Mouse (Mus musculus): ENCODE measurements around the gene Ptprf. TPM values are rescaled to one million over a fixed set of nuclear protein-coding genes. Genes with fewer than 3 reads are reported as not detected.

Gene Ptprf
- polyA plus RNA-seq, 1 experiment from 2014 or later = 68.2 TPM

GRCm38 (mm10) chr4:118268429-118269212 lies 22.6 kb downstream of the Ptprf start:
- no peak overlapping the region for H3K4me2 ChIP-seq (replicated peaks)
- H3K9ac ChIP-seq = no peak overlapping the region
- peaks cover 47% of the 10 kb centered on the region for H3K36me3 ChIP-seq (replicated peaks; ENCODE audit: control insufficient read depth, insufficient read depth)
- peaks cover 19% of the 10 kb centered on the region for H3K4me1 ChIP-seq (replicated peaks; ENCODE audit: control insufficient read depth, insufficient read depth, low read length)
- WGBS = 77% methylated on average over 14 of the region's 14 CpGs
- no peaks in the 10 kb centered on the region for H3K9me3 ChIP-seq (ENCODE audit: control insufficient read depth, low read length)
- H3K4me3 ChIP-seq (replicated peaks; ENCODE audit: low read length) = no peak overlapping the region
- DNase-seq (ENCODE audit: low spot score) (no peak), ATAC-seq (ENCODE audit: low FRiP score) (no peak)
- no peaks in the 10 kb centered on the region for H3K27me3 ChIP-seq (ENCODE audit: control insufficient read depth, insufficient read depth, low read length)
- H3K27ac ChIP-seq = no peak overlapping the region

GRCm38 (mm10) chr4:118265557-118265956 lies 25.6 kb downstream of the Ptprf start:
- no peak for ATAC-seq (ENCODE audit: low FRiP score)
- peaks cover 32% of the 10 kb centered on the region for H3K36me3 ChIP-seq (replicated peaks; ENCODE audit: control insufficient read depth, insufficient read depth)
- H3K27ac ChIP-seq = peak overlapping the region; percentile 84
- H3K27me3 ChIP-seq (ENCODE audit: control insufficient read depth, insufficient read depth, low read length) = no peaks in the 10 kb centered on the region
- peak; percentile 55 for DNase-seq (ENCODE audit: low spot score)
- H3K4me2 ChIP-seq (replicated peaks) = peak overlapping the region; percentile 4; the same call in 1 of the 2 replicates
- peak overlapping the region; percentile 32; the same call in 1 of the 2 replicates for H3K9ac ChIP-seq
- WGBS = 19% methylated on average over 15 of the region's 15 CpGs
- H3K4me3 ChIP-seq (replicated peaks; ENCODE audit: low read length) = no peak overlapping the region
- peaks cover 45% of the 10 kb centered on the region for H3K4me1 ChIP-seq (replicated peaks; ENCODE audit: control insufficient read depth, insufficient read depth, low read length)
- no peaks in the 10 kb centered on the region for H3K9me3 ChIP-seq (ENCODE audit: control insufficient read depth, low read length)

GRCm38 (mm10) chr4:118261771-118262473 lies 29.3 kb downstream of the Ptprf start:
- H3K27ac ChIP-seq = peak overlapping the region; percentile 73; the same call in 1 of the 2 replicates
- ATAC-seq (ENCODE audit: low FRiP score) (peak; percentile 28; the same call in 1 of the 2 replicates), DNase-seq (ENCODE audit: low spot score) (no peak)
- H3K9ac ChIP-seq = no peak overlapping the region; the same call in 1 of the 2 replicates
- no peaks in the 10 kb centered on the region for H3K27me3 ChIP-seq (ENCODE audit: control insufficient read depth, insufficient read depth, low read length)
- H3K4me2 ChIP-seq (replicated peaks) = peak overlapping the region; percentile 76
- H3K9me3 ChIP-seq (ENCODE audit: control insufficient read depth, low read length) = no peaks in the 10 kb centered on the region
- WGBS = 39% methylated on average over 13 of the region's 13 CpGs
- peaks cover 54% of the 10 kb centered on the region for H3K4me1 ChIP-seq (replicated peaks; ENCODE audit: control insufficient read depth, insufficient read depth, low read length)
- peaks cover 11% of the 10 kb centered on the region for H3K36me3 ChIP-seq (replicated peaks; ENCODE audit: control insufficient read depth, insufficient read depth)
- H3K4me3 ChIP-seq (replicated peaks; ENCODE audit: low read length) = no peak overlapping the region

- Histone ChIP-seq H3K4me3 (replicated peaks; ENCODE audit: low read length) (peak overlapping the region; percentile 35), H3K27me3 (ENCODE audit: control insufficient read depth, insufficient read depth, low read length) (no peaks in the 10 kb centered on the region), H3K9ac (peak overlapping the region; percentile 52), H3K4me2 (replicated peaks) (peak overlapping the region; percentile 76), H3K27ac (peak overlapping the region; percentile 73), H3K4me1 (replicated peaks; ENCODE audit: control insufficient read depth, insufficient read depth, low read length) (peaks cover 57% of the 10 kb centered on the region), H3K36me3 (replicated peaks; ENCODE audit: control insufficient read depth, insufficient read depth) (peaks cover 17% of the 10 kb centered on the region), H3K9me3 (ENCODE audit: control insufficient read depth, low read length) (no peaks in the 10 kb centered on the region)
- WGBS = 19% methylated on average over 5 of the region's 5 CpGs
- 0 out of 2 replicates have a peak, but pooled peaks have one; percentile 5 for ATAC-seq (ENCODE audit: low FRiP score)
- DNase-seq (ENCODE audit: low spot score) = no peak
Measured at GRCm38 (mm10) chr4:118261291-118261690, 29.9 kb downstream of the Ptprf start.

GRCm38 (mm10) chr4:118260551-118261267 lies 30.5 kb downstream of the Ptprf start:
- under 1% methylated on average over 39 of the region's 39 CpGs for WGBS
- DNase-seq (ENCODE audit: low spot score) (peak; percentile 77), ATAC-seq (ENCODE audit: low FRiP score) (peak; percentile 58)
- no peaks in the 10 kb centered on the region for H3K9me3 ChIP-seq (ENCODE audit: control insufficient read depth, low read length)
- H3K9ac ChIP-seq = peak overlapping the region; percentile 52
- peaks cover 22% of the 10 kb centered on the region for H3K36me3 ChIP-seq (replicated peaks; ENCODE audit: control insufficient read depth, insufficient read depth)
- peak overlapping the region; percentile 35 for H3K4me3 ChIP-seq (replicated peaks; ENCODE audit: low read length)
- H3K4me2 ChIP-seq (replicated peaks) = peak overlapping the region; percentile 76
- peak overlapping the region; percentile 73 for H3K27ac ChIP-seq
- no peaks in the 10 kb centered on the region for H3K27me3 ChIP-seq (ENCODE audit: control insufficient read depth, insufficient read depth, low read length)
- peaks cover 51% of the 10 kb centered on the region for H3K4me1 ChIP-seq (replicated peaks; ENCODE audit: control insufficient read depth, insufficient read depth, low read length)

GRCm38 (mm10) chr4:118259782-118260463 lies 31.3 kb downstream of the Ptprf start:
- no peaks in the 10 kb centered on the region for H3K9me3 ChIP-seq (ENCODE audit: control insufficient read depth, low read length)
- peak overlapping the region; percentile 76 for H3K4me2 ChIP-seq (replicated peaks)
- no peak overlapping the region for H3K4me3 ChIP-seq (replicated peaks; ENCODE audit: low read length)
- peak overlapping the region; percentile 73 for H3K27ac ChIP-seq
- no peaks in the 10 kb centered on the region for H3K27me3 ChIP-seq (ENCODE audit: control insufficient read depth, insufficient read depth, low read length)
- DNase-seq (ENCODE audit: low spot score) = peak; percentile 49
- 60% methylated on average over 8 of the region's 8 CpGs for WGBS
- peaks cover 43% of the 10 kb centered on the region for H3K4me1 ChIP-seq (replicated peaks; ENCODE audit: control insufficient read depth, insufficient read depth, low read length)
- no peak for ATAC-seq (ENCODE audit: low FRiP score)
- peaks cover 28% of the 10 kb centered on the region for H3K36me3 ChIP-seq (replicated peaks; ENCODE audit: control insufficient read depth, insufficient read depth)
- H3K9ac ChIP-seq = peak overlapping the region; percentile 14; the same call in 1 of the 2 replicates

GRCm38 (mm10) chr4:118257977-118258376 lies 33.2 kb downstream of the Ptprf start:
- peaks cover 37% of the 10 kb centered on the region for H3K4me1 ChIP-seq (replicated peaks; ENCODE audit: control insufficient read depth, insufficient read depth, low read length)
- no peak overlapping the region for H3K9ac ChIP-seq
- no peak overlapping the region for H3K4me2 ChIP-seq (replicated peaks)
- WGBS = 95% methylated on average over 5 of the region's 5 CpGs
- no peaks in the 10 kb centered on the region for H3K27me3 ChIP-seq (ENCODE audit: control insufficient read depth, insufficient read depth, low read length)
- no peaks in the 10 kb centered on the region for H3K9me3 ChIP-seq (ENCODE audit: control insufficient read depth, low read length)
- H3K27ac ChIP-seq = no peak overlapping the region
- DNase-seq (ENCODE audit: low spot score) (no peak), ATAC-seq (ENCODE audit: low FRiP score) (no peak)
- peaks cover 43% of the 10 kb centered on the region for H3K36me3 ChIP-seq (replicated peaks; ENCODE audit: control insufficient read depth, insufficient read depth)
- H3K4me3 ChIP-seq (replicated peaks; ENCODE audit: low read length) = no peak overlapping the region

GRCm38 (mm10) chr4:118257416-118257815 lies 33.8 kb downstream of the Ptprf start:
- Histone ChIP-seq H3K36me3 (replicated peaks; ENCODE audit: control insufficient read depth, insufficient read depth) (peaks cover 47% of the 10 kb centered on the region), H3K4me1 (replicated peaks; ENCODE audit: control insufficient read depth, insufficient read depth, low read length) (peaks cover 31% of the 10 kb centered on the region), H3K9ac (no peak overlapping the region), H3K4me3 (replicated peaks; ENCODE audit: low read length) (no peak overlapping the region), H3K27ac (no peak overlapping the region), H3K9me3 (ENCODE audit: control insufficient read depth, low read length) (no peaks in the 10 kb centered on the region), H3K27me3 (ENCODE audit: control insufficient read depth, insufficient read depth, low read length) (no peaks in the 10 kb centered on the region), H3K4me2 (replicated peaks) (no peak overlapping the region)
- no peak for ATAC-seq (ENCODE audit: low FRiP score)
- DNase-seq (ENCODE audit: low spot score) = no peak
- WGBS = 86% methylated on average over 10 of the region's 10 CpGs

Measured in hindbrain, embryonic 14.5 days (tissue).